Mouse (Mus musculus) thymus, adult 2 months (tissue): ENCODE measurements at regions not wholly inside any gene's neighbourhood (a gene's known extent, or its start where the extent isn't known, plus 50 kb on each side); places are given as distances from the start of the nearest gene placed in this dataset.

Experiments used
- CTCF ChIP-seq: fragments of 200-500 bp; IDR thresholded peaks from 2 replicates; pipeline ENCODE4 v1.5.1; 2012; ENCODE audit warnings: mild to moderate bottlenecking, control low read depth, low read length, moderate library complexity, borderline replicate concordance; ENCODE audit not compliant: control insufficient read depth, poor library complexity, insufficient read depth; ENCODE audit errors: extremely low read depth
- POLR2A ChIP-seq: fragments of 200-500 bp; IDR thresholded peaks from 2 replicates; pipeline ENCODE4 v1.6.1; 2012; ENCODE audit warnings: mild to moderate bottlenecking, low read length, control low read depth, moderate library complexity; ENCODE audit not compliant: control insufficient read depth, poor library complexity, insufficient read depth; ENCODE audit errors: extremely low read depth

DNA sequence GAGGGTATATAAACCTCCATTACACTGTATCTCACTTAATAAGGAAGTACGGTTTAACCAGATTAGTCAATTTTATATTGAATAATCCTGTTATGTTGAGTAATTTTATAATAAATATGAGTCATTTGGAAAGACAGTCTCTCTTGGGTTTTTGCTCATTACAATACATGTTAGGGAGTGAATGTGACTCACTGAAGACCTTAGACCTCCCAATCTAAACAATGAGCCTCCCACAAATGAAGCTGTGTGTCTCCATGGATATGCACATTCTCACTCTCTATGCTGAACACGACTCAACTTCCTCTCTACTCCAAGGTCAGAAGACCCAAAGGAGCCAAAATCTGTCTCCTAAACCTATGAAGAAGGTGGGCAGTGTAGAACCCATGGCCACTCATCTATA, 235.7 kb upstream of the Il12b start:
- TF ChIP-seq CTCF (no peak), POLR2A (no peak)
